Mouse (Mus musculus) heart, adult 9 months (tissue): ENCODE results near the gene Washc1.
"Not testable (repeated sequence)": the region's sequence is repeated elsewhere in the genome, so short reads cannot be mapped to it uniquely, and the experiment has no call there.

Source experiments
- DNase-seq, 2 experiments: peaks; one replicate each; pipeline ENCODE4 v3.0.0; 2022; ENCODE audit warnings: low spot score in 2 of 2

Gene Washc1

GRCm38 (mm10) chr17:66112166-66112565, 821 bp downstream of the Washc1 start:
- DNase-seq, result no peak

GRCm38 (mm10) chr17:66118991-66119390, 7.6 kb downstream of the Washc1 start:
- DNase-seq, result no peak

GRCm38 (mm10) chr17:66120701-66121100, 9.4 kb downstream of the Washc1 start:
- no peak for DNase-seq

- peak; percentile 83 to 91 for DNase-seq
Measured at GRCm38 (mm10) chr17:66123066-66123815, 11.9 kb downstream of the Washc1 start, which contains the start of gene Ddx11. Ddx11 (plus strand) TSS chr17:66123520.

- no peak for DNase-seq
Measured at GRCm38 (mm10) chr17:66123816-66124610, 12.7 kb downstream of the Washc1 start.

GRCm38 (mm10) chr17:66125211-66125610, 13.9 kb downstream of the Washc1 start:
- DNase-seq, result no peak

- no peak for DNase-seq
Measured at GRCm38 (mm10) chr17:66130371-66130770, 19.0 kb downstream of the Washc1 start.

GRCm38 (mm10) chr17:66131212-66131611, 19.9 kb downstream of the Washc1 start:
- DNase-seq, result no peak

- DNase-seq, result not testable (repeated sequence)
Measured at GRCm38 (mm10) chr17:66152706-66153662, 41.6 kb downstream of the Washc1 start.

GRCm38 (mm10) chr17:66153735-66154423, 42.5 kb downstream of the Washc1 start:
- not testable (repeated sequence) for DNase-seq

GRCm38 (mm10) chr17:66154876-66155275, 43.5 kb downstream of the Washc1 start:
- no peak for DNase-seq

GRCm38 (mm10) chr17:66158271-66158670, 46.9 kb downstream of the Washc1 start:
- no peak for DNase-seq

- not testable (repeated sequence) for DNase-seq
Measured at GRCm38 (mm10) chr17:66167141-66167540, 55.8 kb downstream of the Washc1 start.
